Mouse (Mus musculus): ENCODE measurements around the gene Cdhr4. TPM values are rescaled to one million over a fixed set of nuclear protein-coding genes. Genes with fewer than 3 reads are reported as not detected.

The Cdhr4 gene
- total RNA-seq, 2 experiments from 2014 or later, result not detected

Other genes with a start within 250 kb of the Cdhr4 start
- 133 and 165 TPM in 2 replicates for gene Rbm5, start 221.5 kb upstream of the Cdhr4 start, total RNA-seq (2014; fragmentation: Nextera tagmentation)
- gene Rbm5, start 221.5 kb upstream of the Cdhr4 start, total RNA-seq (2017), result 157 and 164 TPM in 2 replicates
- 99.9 and 115 TPM in 2 replicates for gene Rbm6, start 119.3 kb upstream of the Cdhr4 start, total RNA-seq (2014; fragmentation: Nextera tagmentation)
- 110 and 125 TPM in 2 replicates for gene Rbm6, start 119.3 kb upstream of the Cdhr4 start, total RNA-seq (2017)
- gene Mon1a, start 104.3 kb upstream of the Cdhr4 start, total RNA-seq (2014; fragmentation: Nextera tagmentation), result 6.1 and 9.3 TPM in 2 replicates
- gene Mon1a, start 104.3 kb upstream of the Cdhr4 start, total RNA-seq (2017), result 16.5 and 19.5 TPM in 2 replicates
- not detected in 2 replicates for gene Mst1r, start 85.6 kb upstream of the Cdhr4 start, total RNA-seq (2014; fragmentation: Nextera tagmentation)
- 0.26 and 6.3 TPM in 2 replicates for gene Mst1r, start 85.6 kb upstream of the Cdhr4 start, total RNA-seq (2017)
- gene Actl11, start 64.0 kb upstream of the Cdhr4 start, total RNA-seq (2014; fragmentation: Nextera tagmentation), result not detected in 2 replicates
- gene Actl11, start 64.0 kb upstream of the Cdhr4 start, total RNA-seq (2017), result not detected in 2 replicates
- not detected in 2 replicates for gene Camkv, start 56.8 kb upstream of the Cdhr4 start, total RNA-seq (2014; fragmentation: Nextera tagmentation)
- not detected in 2 replicates for gene Camkv, start 56.8 kb upstream of the Cdhr4 start, total RNA-seq (2017)
- 11.1 and 19.4 TPM in 2 replicates for gene Traip, start 42.4 kb upstream of the Cdhr4 start, total RNA-seq (2014; fragmentation: Nextera tagmentation)
- gene Traip, start 42.4 kb upstream of the Cdhr4 start, total RNA-seq (2017), result 24.0 and 29.7 TPM in 2 replicates
- 79.1 and 88.9 TPM in 2 replicates for gene Uba7, start 17.0 kb upstream of the Cdhr4 start, total RNA-seq (2014; fragmentation: Nextera tagmentation)
- gene Uba7, start 17.0 kb upstream of the Cdhr4 start, total RNA-seq (2017), result 21.4 and 33.4 TPM in 2 replicates
- 0.47 TPM in 1 of 2 replicates, not detected in the other for gene Gm20661, start 9.4 kb upstream of the Cdhr4 start, total RNA-seq (2014; fragmentation: Nextera tagmentation)
- gene Gm20661, start 9.4 kb upstream of the Cdhr4 start, total RNA-seq (2017), result not detected in 2 replicates
- gene Inka1, start 6.6 kb upstream of the Cdhr4 start, total RNA-seq (2014; fragmentation: Nextera tagmentation), result 16.7 and 29.9 TPM in 2 replicates
- gene Inka1, start 6.6 kb upstream of the Cdhr4 start, total RNA-seq (2017), result 18.6 and 23.2 TPM in 2 replicates
- gene Gm20662, start 3.9 kb downstream of the Cdhr4 start, total RNA-seq (2014; fragmentation: Nextera tagmentation), result 0.62 and 5.3 TPM in 2 replicates
- not detected in 2 replicates for gene Gm20662, start 3.9 kb downstream of the Cdhr4 start, total RNA-seq (2017)
- gene Ip6k1, start 10.0 kb downstream of the Cdhr4 start, total RNA-seq (2014; fragmentation: Nextera tagmentation), result 27.1 TPM in 2 replicates
- gene Ip6k1, start 10.0 kb downstream of the Cdhr4 start, total RNA-seq (2017), result 31.6 and 42.7 TPM in 2 replicates
- gene Gmppb, start 56.7 kb downstream of the Cdhr4 start, total RNA-seq (2014; fragmentation: Nextera tagmentation), result 14.1 and 15.1 TPM in 2 replicates
- 16.1 and 41.8 TPM in 2 replicates for gene Gmppb, start 56.7 kb downstream of the Cdhr4 start, total RNA-seq (2017)
- gene Amigo3, start 60.7 kb downstream of the Cdhr4 start, total RNA-seq (2014; fragmentation: Nextera tagmentation), result 2.2 and 3.4 TPM in 2 replicates
- gene Amigo3, start 60.7 kb downstream of the Cdhr4 start, total RNA-seq (2017), result 2.2 and 3.1 TPM in 2 replicates
- 0.67 TPM in 1 of 2 replicates, not detected in the other for gene Mst1, start 87.9 kb downstream of the Cdhr4 start, total RNA-seq (2014; fragmentation: Nextera tagmentation)
- 0.34 and 1.6 TPM in 2 replicates for gene Mst1, start 87.9 kb downstream of the Cdhr4 start, total RNA-seq (2017)
- 64.5 and 75.3 TPM in 2 replicates for gene Rnf123, start 90.8 kb downstream of the Cdhr4 start, total RNA-seq (2014; fragmentation: Nextera tagmentation)
- 29.7 and 30.3 TPM in 2 replicates for gene Rnf123, start 90.8 kb downstream of the Cdhr4 start, total RNA-seq (2017)
- 72.6 and 79.0 TPM in 2 replicates for gene Apeh, start 102.1 kb downstream of the Cdhr4 start, total RNA-seq (2014; fragmentation: Nextera tagmentation)
- gene Apeh, start 102.1 kb downstream of the Cdhr4 start, total RNA-seq (2017), result 75.8 and 83.2 TPM in 2 replicates
- gene Bsn, start 197.9 kb downstream of the Cdhr4 start, total RNA-seq (2014; fragmentation: Nextera tagmentation), result 6.2 and 9.0 TPM in 2 replicates
- 3.2 and 3.7 TPM in 2 replicates for gene Bsn, start 197.9 kb downstream of the Cdhr4 start, total RNA-seq (2017)

Measured in granulocyte monocyte progenitor cell, adult 5-6 weeks (primary cell).